8 mouse cellular contexts compared by ENCODE assay signal in the genomic region with DNA sequence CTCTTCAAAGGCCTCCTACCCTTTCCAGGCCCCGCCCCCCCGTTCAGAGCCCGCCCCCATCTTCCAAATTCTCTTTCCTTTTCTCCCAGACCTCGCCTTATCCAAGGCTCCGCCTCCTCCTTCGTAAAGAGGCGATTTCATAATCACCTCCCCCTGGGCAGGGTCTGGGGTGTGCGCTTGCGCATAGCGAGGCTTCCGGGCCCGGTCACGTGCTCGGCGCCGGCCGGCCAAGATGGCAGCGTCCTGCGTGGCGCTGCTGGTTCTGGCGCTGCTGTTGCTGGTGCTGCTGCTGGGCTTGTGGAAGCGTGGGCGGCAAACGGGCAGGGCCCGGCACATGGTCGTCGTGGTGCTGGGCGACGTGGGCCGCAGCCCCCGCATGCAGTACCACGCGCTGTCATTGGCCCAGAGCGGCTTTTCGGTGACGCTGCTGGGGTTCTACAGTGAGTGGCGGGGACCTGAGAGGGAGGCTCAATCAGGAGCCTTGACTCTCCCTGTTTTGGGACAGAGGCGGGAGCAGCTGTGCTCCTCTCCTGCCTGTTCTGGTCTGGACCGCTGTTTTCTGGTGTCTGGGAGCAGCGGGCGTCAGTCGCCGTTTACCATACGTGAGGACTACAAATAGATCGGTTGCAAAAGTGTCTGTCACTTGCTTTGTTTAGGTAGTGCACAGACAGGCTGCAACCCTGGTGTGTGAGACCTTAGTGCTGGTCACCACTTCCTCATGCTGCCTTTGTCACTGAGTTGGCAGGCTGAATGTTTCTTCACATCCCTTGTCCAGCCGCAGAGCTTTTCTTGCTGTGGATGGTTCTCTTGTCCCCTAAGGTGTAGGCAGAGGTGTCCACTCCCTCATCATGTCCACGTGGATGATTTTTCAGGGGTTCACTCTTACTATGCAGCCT. TPM values are rescaled to one million over a fixed set of nuclear protein-coding genes. Genes with fewer than 3 reads are reported as not detected.
DNase-seq lines count a peak whose midpoint lies in the region; ATAC-seq lines count a peak whose summit lies in the region.

Gene Alg1, plus strand, starts transcription at position 204 of the 896 bp plus-strand sequence.

- peak within 1 kb of the TSS; percentile 81 for H3K9ac ChIP-seq in hindbrain, embryonic 14.5 days

- H3K27me3 ChIP-seq in hindbrain, embryonic 14.5 days (ENCODE audit: control insufficient read depth, insufficient read depth, low read length) = no peaks in the 10 kb centered on the region

- no peaks in the 10 kb centered on the region for H3K9me3 ChIP-seq in hindbrain, embryonic 14.5 days (ENCODE audit: control insufficient read depth, low read length)

- WGBS in hindbrain, embryonic 14.5 days = 2% methylated on average over 47 of the region's 47 CpGs

- H3K4me1 ChIP-seq in hindbrain, embryonic 14.5 days (replicated peaks; ENCODE audit: control insufficient read depth, insufficient read depth, low read length) = 0 out of 2 replicates have a peak, but pooled peaks cover 8% of the 10 kb centered on the region

- H3K27ac ChIP-seq in hindbrain, embryonic 14.5 days = 0 out of 2 replicates have a peak within 1 kb of the TSS, but pooled peaks have one; percentile 33

- DNase-seq in R1 (ENCODE audit: low read depth, low spot score) = peak; percentile 97
- peak; percentile 94 to 97 for DNase-seq in cerebellum, postnatal 25 days
- DNase-seq in frontal cortex, postnatal 25 days (ENCODE audit: low spot score in 2 of 2) = peak; percentile 84 to 88
- peak; percentile 96 for DNase-seq in hindbrain, embryonic 14.5 days (ENCODE audit: low spot score)
- DNase-seq in layer of hippocampus, postnatal 36 days = peak; percentile 92
- peak; percentile 97 for DNase-seq in lung, postnatal 36 days
- peak; percentile 96 for DNase-seq in retina, postnatal 1 day
- peak; percentile 85 to 90 for DNase-seq in urinary bladder, adult 18-20 months (ENCODE audit: low spot score in 2 of 2)

- H3K4me3 ChIP-seq in hindbrain, embryonic 14.5 days (replicated peaks; ENCODE audit: low read length) = peak within 1 kb of the TSS; percentile 78

- peaks cover 4% of the 10 kb centered on the region; the same call in 1 of the 2 replicates for H3K36me3 ChIP-seq in hindbrain, embryonic 14.5 days (replicated peaks; ENCODE audit: control insufficient read depth, insufficient read depth)

- H3K4me2 ChIP-seq in hindbrain, embryonic 14.5 days (replicated peaks) = peak within 1 kb of the TSS; percentile 69

- ATAC-seq in hindbrain, embryonic 14.5 days (ENCODE audit: low FRiP score) = peak; percentile 96

RNA-seq across cellular contexts. Expression of gene Alg1, which starts in this region (rescaled TPM):
- 38.4 and 38.9 TPM in 2 replicates for polyA plus RNA-seq in hindbrain, embryonic 14.5 days (2014; fragmentation: Nextera tagmentation; extraction: Ambion mirVana)
- 10 to 100 TPM; 26.7 to 29.9 TPM for total RNA-seq in layer of hippocampus, postnatal 36 days (2021)

Comparison
In these comparisons a context has a peak if more than half of its experiments do, and no peak if none do; other contexts are left out.
1. Peak in every context shown above with its lines: DNase-seq, ATAC-seq, H3K4me3 ChIP-seq and H3K27ac ChIP-seq.